Mouse (Mus musculus): ENCODE data around the gene Crtc1. TPM values are rescaled to one million over a fixed set of nuclear protein-coding genes. Genes with fewer than 3 reads are reported as not detected.

Gene Crtc1
- total and polyA plus RNA-seq, 3 experiments: 3.3 to 18.0 TPM; not detected in 1

- TF ChIP-seq POLR2A (IDR thresholded peaks at IDR 0.05; ENCODE audit: control insufficient read depth in 1 of 2, insufficient read depth in 1 of 2, low read depth in 1 of 2, low read length in 2 of 2, poor library complexity in 1 of 2) (peak in 1 of 2 experiments; percentile 48; a peak in 2 of 4 replicates), TCF12 (IDR thresholded peaks at IDR 0.05; ENCODE audit: low read depth, low read length) (peak; percentile 41; the same call in 1 of the 2 replicates), ZC3H11A (IDR thresholded peaks at IDR 0.05; ENCODE audit: low read depth, low read length) (no peak), MAFK (IDR thresholded peaks at IDR 0.05; ENCODE audit: borderline replicate concordance, low read depth, low read length) (no peak)
Observed at GRCm38 (mm10) chr8:70439055-70439847, at the start of gene Crtc1 (continued).

GRCm38 (mm10) chr8:70488931-70489470 lies 49.6 kb upstream of the Crtc1 start:
- H3K27ac ChIP-seq (ENCODE audit: control insufficient read depth, low read depth, low read length): no peak overlapping the region
- no peaks in the 10 kb centered on the region for H3K79me2 ChIP-seq (ENCODE audit: control insufficient read depth, insufficient read depth, low read length, poor library complexity)
- no peak for DNase-seq (ENCODE audit: low read depth, low spot score)
- TF ChIP-seq ZC3H11A (IDR thresholded peaks at IDR 0.05; ENCODE audit: low read depth, low read length) (no peak), CTCF (IDR thresholded peaks at IDR 0.05 in 2 of 3, conservative IDR thresholded peaks at IDR 0.05 in 1 of 3; ENCODE audit: control insufficient read depth in 1 of 3, insufficient read depth in 1 of 3, low read depth in 2 of 3, low read length in 3 of 3, poor library complexity in 1 of 3, severe bottlenecking in 1 of 3) (no peak), CHD1 (IDR thresholded peaks at IDR 0.05; ENCODE audit: low read depth, low read length) (no peak), KAT2A (conservative IDR thresholded peaks at IDR 0.05; ENCODE audit: low read depth, low read length) (no peak), ETS1 (IDR thresholded peaks at IDR 0.05; ENCODE audit: low read depth, low read length) (no peak), SMC3 (IDR thresholded peaks at IDR 0.05; ENCODE audit: low read depth, low read length) (no peak), ZNF384 (IDR thresholded peaks at IDR 0.05; ENCODE audit: low read depth, low read length) (no peak), TBP (IDR thresholded peaks at IDR 0.05; ENCODE audit: low read depth, low read length) (no peak), ELF1 (IDR thresholded peaks at IDR 0.05; ENCODE audit: low read depth, low read length) (no peak)
- no peaks in the 10 kb centered on the region for H3K36me3 ChIP-seq (ENCODE audit: control insufficient read depth in 1 of 2, insufficient read depth in 2 of 2, low read length in 2 of 2)
- no peaks in the 10 kb centered on the region; a peak in 1 of 4 replicates for H3K27me3 ChIP-seq (ENCODE audit: control insufficient read depth in 1 of 2, insufficient read depth in 2 of 2, low read length in 2 of 2)
- no peaks in the 10 kb centered on the region for H3K4me1 ChIP-seq (ENCODE audit: control insufficient read depth in 1 of 2, insufficient read depth in 2 of 2, low read length in 2 of 2)
- H3K4me3 ChIP-seq (ENCODE audit: control insufficient read depth in 1 of 2, insufficient read depth in 1 of 2, low read depth in 2 of 2, low read length in 2 of 2): no peak overlapping the region
- H3K9ac ChIP-seq (ENCODE audit: control insufficient read depth, low read depth, low read length, poor library complexity, severe bottlenecking): no peak overlapping the region
- no peaks in the 10 kb centered on the region for H3K9me3 ChIP-seq (replicated peaks; ENCODE audit: insufficient read depth, low read length)

- Histone ChIP-seq H3K4me1 (ENCODE audit: control insufficient read depth in 1 of 2, insufficient read depth in 2 of 2, low read length in 2 of 2) (no peaks in the 10 kb centered on the region), H3K9me3 (replicated peaks; ENCODE audit: insufficient read depth, low read length) (no peaks in the 10 kb centered on the region), H3K9ac (ENCODE audit: control insufficient read depth, low read depth, low read length, poor library complexity, severe bottlenecking) (no peak overlapping the region), H3K36me3 (ENCODE audit: control insufficient read depth in 1 of 2, insufficient read depth in 2 of 2, low read length in 2 of 2) (no peaks in the 10 kb centered on the region), H3K79me2 (ENCODE audit: control insufficient read depth, insufficient read depth, low read length, poor library complexity) (no peaks in the 10 kb centered on the region), H3K27ac (ENCODE audit: control insufficient read depth, low read depth, low read length) (no peak overlapping the region), H3K4me3 (ENCODE audit: control insufficient read depth in 1 of 2, insufficient read depth in 1 of 2, low read depth in 2 of 2, low read length in 2 of 2) (no peak overlapping the region), H3K27me3 (ENCODE audit: control insufficient read depth in 1 of 2, insufficient read depth in 2 of 2, low read length in 2 of 2) (no peaks in the 10 kb centered on the region; a peak in 1 of 4 replicates)
- TF ChIP-seq ELF1 (IDR thresholded peaks at IDR 0.05; ENCODE audit: low read depth, low read length): no peak
- no peak for TF ChIP-seq MXI1 (IDR thresholded peaks at IDR 0.05; ENCODE audit: low read depth, low read length)
- TF ChIP-seq HCFC1 (IDR thresholded peaks at IDR 0.05; ENCODE audit: low read depth, low read length): no peak
- no peak for TF ChIP-seq NELFE (IDR thresholded peaks at IDR 0.05; ENCODE audit: low read depth, low read length)
- no peak for TF ChIP-seq MEF2A (IDR thresholded peaks at IDR 0.05; ENCODE audit: extremely low read depth, insufficient replicate concordance, low read depth, low read length, poor library complexity, severe bottlenecking)
- no peak for TF ChIP-seq GATA1 (IDR thresholded peaks at IDR 0.05; ENCODE audit: low read depth, low read length)
- TF ChIP-seq NRF1 (IDR thresholded peaks at IDR 0.05; ENCODE audit: insufficient read depth, low read depth, low read length, poor library complexity, severe bottlenecking): no peak
- no peak for DNase-seq (ENCODE audit: low read depth, low spot score)
Observed at GRCm38 (mm10) chr8:70487993-70488796, 48.8 kb upstream of the Crtc1 start.
